Mouse (Mus musculus): Measurements from ENCODE around the gene Nfam1. TPM values are rescaled to one million over a fixed set of nuclear protein-coding genes. Genes with fewer than 3 reads are reported as not detected.

Nfam1 gene
- 8.1 and 9.8 TPM in 2 replicates for polyA plus RNA-seq (2012; rRNA removed)

DNA sequence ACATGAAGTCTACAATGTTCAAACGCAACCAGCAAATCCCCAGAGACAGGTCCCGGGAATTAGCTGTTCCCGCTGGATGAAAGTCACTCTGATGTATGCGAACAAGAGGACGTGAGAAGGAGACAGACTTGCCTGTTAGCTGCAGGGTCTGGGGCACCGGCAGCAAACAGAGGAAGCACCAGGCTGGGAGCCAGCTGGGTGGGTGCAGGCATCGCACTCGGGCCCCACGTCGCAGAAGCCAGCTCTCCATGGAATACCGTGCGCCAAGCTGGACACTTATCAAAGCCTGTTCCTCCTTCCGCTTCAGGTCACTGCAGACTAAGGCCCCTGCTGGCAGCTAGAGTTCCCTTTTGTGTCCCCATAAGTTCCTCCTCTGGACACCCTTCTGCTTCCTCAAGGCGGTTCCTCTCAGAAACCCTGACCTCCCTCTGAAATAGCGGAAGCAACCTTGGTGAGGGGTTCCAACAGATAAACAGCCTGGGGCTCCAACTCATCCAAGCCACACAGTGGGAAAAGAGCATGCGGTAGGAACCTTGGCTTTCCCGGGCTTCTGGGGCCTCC lies at the start of gene Nfam1:
TSS of gene Nfam1 (minus strand) at position 326 of the 561 bp plus-strand sequence.
- H3K36me3 ChIP-seq (ENCODE audit: control insufficient read depth, insufficient read depth, low read length): no peaks in the 10 kb centered on the region
- no peaks in the 10 kb centered on the region for H3K27me3 ChIP-seq (ENCODE audit: control insufficient read depth, insufficient read depth, low read length)
- DNase-seq: no peak
- peak within 1 kb of the TSS; percentile 32 for H3K4me3 ChIP-seq (ENCODE audit: control insufficient read depth, insufficient read depth, low read length)
- 15% methylated on average over 17 of the region's 17 CpGs for WGBS
- H3K27ac ChIP-seq (ENCODE audit: control insufficient read depth, insufficient read depth, low read length): no peak within 1 kb of the TSS; the same call in 1 of the 2 replicates
- TF ChIP-seq CTCF (IDR thresholded peaks at IDR 0.05; ENCODE audit: borderline replicate concordance, control insufficient read depth, extremely low read depth, insufficient read depth, low read length, poor library complexity) (no peak), POLR2A (IDR thresholded peaks at IDR 0.05; ENCODE audit: control insufficient read depth, extremely low read depth, insufficient read depth, low read length, poor library complexity) (no peak)
- peaks cover 60% of the 10 kb centered on the region for H3K4me1 ChIP-seq (replicated peaks; ENCODE audit: control insufficient read depth, insufficient read depth, low read length)

DNA sequence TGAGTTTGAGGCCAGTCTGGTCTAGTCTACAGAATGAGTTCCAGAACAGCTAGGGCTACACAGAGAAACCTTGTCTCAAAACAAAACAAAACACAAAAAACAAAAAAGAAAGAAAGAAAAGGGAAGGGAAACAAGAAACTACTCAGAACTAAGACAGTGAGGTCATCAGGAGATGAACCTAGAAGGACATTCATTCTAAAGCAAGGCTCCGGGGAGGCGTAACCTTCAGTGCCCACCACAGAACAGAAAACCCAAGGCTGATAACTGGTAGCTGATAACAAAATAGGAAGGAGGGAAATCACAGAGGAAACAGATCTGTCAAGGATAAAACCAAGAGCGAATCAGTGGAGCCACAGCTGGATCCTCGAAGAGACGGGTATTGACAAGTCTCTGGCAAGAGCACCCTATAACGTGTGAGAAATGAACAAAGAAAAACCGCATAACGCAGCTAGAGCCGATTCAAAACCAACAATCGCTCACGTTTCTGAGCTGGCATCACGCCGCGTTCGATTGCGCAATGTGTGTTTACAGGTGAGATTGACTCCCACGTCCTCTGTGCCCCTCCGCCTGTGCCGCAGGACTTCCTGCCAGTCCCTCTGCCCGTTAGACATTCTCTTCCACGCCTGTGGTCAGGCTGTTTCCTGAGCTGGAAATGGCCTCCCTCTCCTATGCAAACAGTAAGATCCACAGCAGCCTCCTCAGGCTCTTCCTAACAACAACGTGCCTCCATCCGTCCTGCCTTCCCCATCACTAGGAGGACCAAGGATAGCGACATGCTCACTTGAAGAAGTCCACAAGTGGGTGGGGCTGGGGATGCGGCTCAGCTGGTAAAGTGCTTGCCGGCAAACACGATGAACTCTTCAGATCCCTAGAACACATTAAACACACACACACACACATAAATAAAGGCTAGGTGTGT lies 42.8 kb upstream of the Nfam1 start:
- 2% methylated on average over 27 of the region's 27 CpGs for WGBS
- H3K27ac ChIP-seq (ENCODE audit: control insufficient read depth, insufficient read depth, low read length): no peak overlapping the region
- TF ChIP-seq POLR2A (IDR thresholded peaks at IDR 0.05; ENCODE audit: control insufficient read depth, extremely low read depth, insufficient read depth, low read length, poor library complexity) (no peak), CTCF (IDR thresholded peaks at IDR 0.05; ENCODE audit: borderline replicate concordance, control insufficient read depth, extremely low read depth, insufficient read depth, low read length, poor library complexity) (no peak)
- no peaks in the 10 kb centered on the region for H3K27me3 ChIP-seq (ENCODE audit: control insufficient read depth, insufficient read depth, low read length)
- H3K4me1 ChIP-seq (replicated peaks; ENCODE audit: control insufficient read depth, insufficient read depth, low read length): peaks cover 7% of the 10 kb centered on the region
- H3K4me3 ChIP-seq (ENCODE audit: control insufficient read depth, insufficient read depth, low read length): no peak overlapping the region
- DNase-seq: peak; percentile 15
- H3K36me3 ChIP-seq (ENCODE audit: control insufficient read depth, insufficient read depth, low read length): no peaks in the 10 kb centered on the region

DNA sequence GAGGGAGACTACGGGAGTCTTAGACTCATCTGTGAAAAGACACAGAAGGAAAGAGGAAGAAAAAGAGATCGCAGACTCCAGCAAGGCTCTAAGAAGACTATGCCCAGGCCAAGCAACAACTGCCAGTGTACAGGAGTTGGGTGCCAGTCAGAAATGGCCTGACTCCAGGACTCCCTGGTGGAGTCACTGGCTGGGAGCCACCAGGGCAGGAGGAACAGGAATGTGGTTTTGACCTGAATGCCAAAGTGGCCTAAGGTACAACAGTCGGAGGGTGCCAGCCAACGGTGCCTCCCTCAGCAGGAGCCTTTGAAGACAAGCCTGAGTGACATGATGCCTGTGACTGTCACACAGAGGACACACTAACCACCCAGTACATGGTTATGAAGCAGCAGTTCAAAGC lies 41.1 kb upstream of the Nfam1 start:
- Histone ChIP-seq H3K4me1 (replicated peaks; ENCODE audit: control insufficient read depth, insufficient read depth, low read length) (peaks cover 5% of the 10 kb centered on the region), H3K27me3 (ENCODE audit: control insufficient read depth, insufficient read depth, low read length) (no peaks in the 10 kb centered on the region), H3K4me3 (ENCODE audit: control insufficient read depth, insufficient read depth, low read length) (no peak overlapping the region), H3K27ac (ENCODE audit: control insufficient read depth, insufficient read depth, low read length) (no peak overlapping the region), H3K36me3 (ENCODE audit: control insufficient read depth, insufficient read depth, low read length) (no peaks in the 10 kb centered on the region)
- DNase-seq: no peak
- 77% methylated on average over 4 of the region's 4 CpGs for WGBS
- TF ChIP-seq POLR2A (IDR thresholded peaks at IDR 0.05; ENCODE audit: control insufficient read depth, extremely low read depth, insufficient read depth, low read length, poor library complexity) (no peak), CTCF (IDR thresholded peaks at IDR 0.05; ENCODE audit: borderline replicate concordance, control insufficient read depth, extremely low read depth, insufficient read depth, low read length, poor library complexity) (no peak)

DNA sequence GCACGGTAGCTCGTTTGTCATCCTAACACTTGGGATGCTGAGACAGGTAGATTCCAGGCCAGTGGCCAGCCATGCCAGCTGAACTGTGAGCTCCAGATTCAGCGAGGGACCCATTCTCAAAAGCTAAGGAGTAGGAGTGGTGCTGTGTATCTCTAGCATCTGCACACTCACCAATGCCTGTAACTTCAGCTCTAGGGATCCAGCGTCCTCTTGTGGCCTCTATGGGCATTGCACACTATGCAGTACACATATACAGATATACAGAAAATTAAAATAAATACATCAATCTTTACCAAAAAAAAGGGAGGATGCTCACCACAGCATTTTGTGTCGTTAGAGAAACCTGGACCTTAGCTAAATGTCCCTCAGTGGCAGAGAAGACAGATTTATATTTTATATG lies 38.6 kb upstream of the Nfam1 start:
- Histone ChIP-seq H3K27me3 (ENCODE audit: control insufficient read depth, insufficient read depth, low read length) (no peaks in the 10 kb centered on the region), H3K27ac (ENCODE audit: control insufficient read depth, insufficient read depth, low read length) (no peak overlapping the region), H3K36me3 (ENCODE audit: control insufficient read depth, insufficient read depth, low read length) (no peaks in the 10 kb centered on the region), H3K4me3 (ENCODE audit: control insufficient read depth, insufficient read depth, low read length) (no peak overlapping the region), H3K4me1 (replicated peaks; ENCODE audit: control insufficient read depth, insufficient read depth, low read length) (peaks cover 5% of the 10 kb centered on the region)
- 95% methylated on average over 5 of the region's 5 CpGs for WGBS
- DNase-seq: no peak
- no peak for TF ChIP-seq POLR2A (IDR thresholded peaks at IDR 0.05; ENCODE audit: control insufficient read depth, extremely low read depth, insufficient read depth, low read length, poor library complexity)

DNA sequence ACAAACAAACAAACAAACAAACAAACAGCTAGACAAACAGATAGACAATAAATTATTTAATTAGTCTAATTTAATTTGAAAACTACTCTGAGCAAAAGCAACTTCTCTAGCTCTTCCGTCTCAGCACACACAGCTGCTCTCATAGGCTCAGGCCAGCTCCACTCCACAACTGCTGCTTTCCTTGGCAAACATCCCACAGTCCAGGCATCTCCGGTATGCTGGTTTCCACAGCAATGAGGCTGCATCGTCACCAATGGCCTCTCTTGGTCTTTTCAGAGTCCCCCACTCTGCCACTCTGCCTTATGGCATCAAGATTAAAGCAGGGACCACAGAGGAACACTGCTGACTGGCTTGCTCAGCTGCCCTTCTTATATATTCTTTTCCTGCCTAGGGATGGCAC lies 37.8 kb upstream of the Nfam1 start:
- H3K4me3 ChIP-seq (ENCODE audit: control insufficient read depth, insufficient read depth, low read length): no peak overlapping the region
- 93% methylated on average over 3 of the region's 3 CpGs for WGBS
- H3K27me3 ChIP-seq (ENCODE audit: control insufficient read depth, insufficient read depth, low read length): no peaks in the 10 kb centered on the region
- no peak for DNase-seq
- no peak overlapping the region for H3K27ac ChIP-seq (ENCODE audit: control insufficient read depth, insufficient read depth, low read length)
- H3K36me3 ChIP-seq (ENCODE audit: control insufficient read depth, insufficient read depth, low read length): no peaks in the 10 kb centered on the region
- peaks cover 2% of the 10 kb centered on the region for H3K4me1 ChIP-seq (replicated peaks; ENCODE audit: control insufficient read depth, insufficient read depth, low read length)
- TF ChIP-seq POLR2A (IDR thresholded peaks at IDR 0.05; ENCODE audit: control insufficient read depth, extremely low read depth, insufficient read depth, low read length, poor library complexity) (no peak), CTCF (IDR thresholded peaks at IDR 0.05; ENCODE audit: borderline replicate concordance, control insufficient read depth, extremely low read depth, insufficient read depth, low read length, poor library complexity) (no peak)

DNA sequence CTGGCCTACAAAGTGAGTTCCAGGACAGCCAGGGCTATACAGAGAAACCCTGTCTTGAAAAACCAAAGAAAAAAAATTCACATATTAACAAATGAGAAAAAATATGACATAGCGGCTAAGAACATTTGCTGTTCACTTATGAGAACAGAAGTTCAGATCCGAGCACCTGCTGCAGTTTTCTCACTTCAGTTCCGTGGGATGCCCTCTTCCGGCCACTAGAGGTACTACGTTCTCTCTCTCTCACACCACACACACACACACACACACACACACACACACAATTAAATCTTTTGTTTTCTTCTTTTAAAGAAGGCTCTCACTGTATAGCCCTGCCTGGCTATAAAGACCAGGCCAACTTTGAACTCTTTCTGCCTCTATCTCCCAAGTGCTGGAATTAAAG lies 35.2 kb upstream of the Nfam1 start:
- WGBS: 94% methylated on average over 5 of the region's 5 CpGs
- H3K27me3 ChIP-seq (ENCODE audit: control insufficient read depth, insufficient read depth, low read length): no peaks in the 10 kb centered on the region
- no peak overlapping the region for H3K27ac ChIP-seq (ENCODE audit: control insufficient read depth, insufficient read depth, low read length)
- no peak for DNase-seq
- no peak for TF ChIP-seq CTCF (IDR thresholded peaks at IDR 0.05; ENCODE audit: borderline replicate concordance, control insufficient read depth, extremely low read depth, insufficient read depth, low read length, poor library complexity)
- no peak for TF ChIP-seq POLR2A (IDR thresholded peaks at IDR 0.05; ENCODE audit: control insufficient read depth, extremely low read depth, insufficient read depth, low read length, poor library complexity)
- no peak overlapping the region for H3K4me3 ChIP-seq (ENCODE audit: control insufficient read depth, insufficient read depth, low read length)
- no peaks in the 10 kb centered on the region for H3K36me3 ChIP-seq (ENCODE audit: control insufficient read depth, insufficient read depth, low read length)
- no peaks in the 10 kb centered on the region for H3K4me1 ChIP-seq (replicated peaks; ENCODE audit: control insufficient read depth, insufficient read depth, low read length)

Data from thymus, adult 2 months (tissue).